In the genomic region with DNA sequence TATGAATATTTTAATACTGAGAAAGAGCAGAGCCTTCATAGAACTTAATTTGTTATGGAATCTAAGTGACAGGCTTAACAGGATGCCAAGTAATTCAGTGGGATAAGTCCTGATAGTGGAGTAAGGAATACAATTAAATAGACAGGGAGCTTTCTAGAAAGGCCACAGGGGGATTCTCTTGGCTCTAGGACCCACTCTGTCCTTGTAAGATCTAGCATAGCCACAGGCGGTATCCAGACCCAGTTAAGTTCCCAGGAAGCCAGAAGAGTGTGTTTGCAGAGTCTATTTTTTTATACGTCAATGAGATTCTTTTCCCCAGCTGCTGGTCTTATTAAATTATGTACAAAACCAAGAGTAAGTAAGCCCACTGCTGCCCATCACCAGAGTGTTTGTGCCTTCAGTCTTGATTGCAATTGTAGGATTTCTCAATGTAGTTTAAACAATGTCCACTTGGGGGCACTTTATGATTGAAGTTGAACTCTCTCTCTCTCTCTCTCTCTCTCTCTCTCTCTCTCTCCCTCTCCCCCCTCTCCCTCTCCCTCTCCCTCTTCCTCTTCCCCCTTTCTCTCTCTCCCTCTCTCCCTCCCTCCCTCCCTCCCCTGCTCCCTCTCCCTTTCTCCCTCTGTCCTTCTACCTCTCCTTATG, we compare ENCODE assay signal across 12 mouse cellular contexts. TPM values are rescaled to one million over a fixed set of nuclear protein-coding genes. Genes with fewer than 3 reads are reported as not detected.
DNase-seq lines count a peak whose midpoint lies in the region; ATAC-seq and TF ChIP-seq lines count a peak whose summit lies in the region.
"Had no signal": no experiment of that assay in that cellular context is flagged by ENCODE, and none has a peak within 500 bp of the region (broad histone marks: within the 10 kb centered on the region; RNA-seq: fewer than 3 reads in every experiment).

No protein-coding gene starts in this region.

- no peaks in the 10 kb centered on the region for H3K36me3 ChIP-seq in midbrain, embryonic 11.5 days (ENCODE audit: control insufficient read depth, insufficient read depth, low read length)
- no peaks in the 10 kb centered on the region for H3K36me3 ChIP-seq in midbrain, embryonic 10.5 days
- H3K36me3 ChIP-seq: embryonic facial prominence, embryonic 12.5 days; heart, embryonic 12.5 days; lung, embryonic 15.5 days had no signal

- intact Hi-C loops in gastrocnemius, adult 2 months (cut with DNase I), result no loop called here

- H3K27me3 ChIP-seq in midbrain, embryonic 11.5 days (ENCODE audit: control insufficient read depth, insufficient read depth, low read length), result no peaks in the 10 kb centered on the region
- no peaks in the 10 kb centered on the region for H3K27me3 ChIP-seq in midbrain, embryonic 10.5 days (ENCODE audit: low read depth, poor library complexity, severe bottlenecking)
- H3K27me3 ChIP-seq: embryonic facial prominence, embryonic 12.5 days; lung, embryonic 15.5 days had no signal

- TF ChIP-seq CTCF in gastrocnemius, adult 2 months (IDR thresholded peaks at IDR 0.05), result peak; percentile 33

- DNase-seq in gastrocnemius, adult 2 months, result no peak
- no peak for DNase-seq in gastrocnemius, postnatal 4 days (ENCODE audit: low spot score in 2 of 2)
- peak; percentile 92 for DNase-seq in midbrain, embryonic 11.5 days (ENCODE audit: low spot score, missing footprints)
- no peak for DNase-seq in midbrain, embryonic 10.5 days (ENCODE audit: low spot score)
- DNase-seq in forelimb bud, embryonic 11.5 days (ENCODE audit: low read depth, low spot score), result peak; percentile 41
- DNase-seq in telencephalon, adult 2 months (ENCODE audit: low read depth, low spot score), result peak; percentile 17
- DNase-seq in thymus, postnatal 14 days, result no peak
- no peak for DNase-seq in adrenal gland, postnatal 36 days

- no peak overlapping the region for H3K9ac ChIP-seq in midbrain, embryonic 11.5 days (ENCODE audit: low read length)
- H3K9ac ChIP-seq: embryonic facial prominence, embryonic 12.5 days; heart, embryonic 12.5 days; lung, embryonic 15.5 days had no signal

- WGBS in midbrain, embryonic 11.5 days, result 65% methylated on average over 2 of the region's 2 CpGs
- WGBS in midbrain, embryonic 10.5 days, result 61% methylated on average over 2 of the region's 2 CpGs

- peak; percentile 19; the same call in 1 of the 2 replicates for ATAC-seq in midbrain, embryonic 11.5 days (ENCODE audit: low FRiP score)

- no peak overlapping the region for H3K4me2 ChIP-seq in midbrain, embryonic 11.5 days
- H3K4me2 ChIP-seq: embryonic facial prominence, embryonic 12.5 days; heart, embryonic 12.5 days; lung, embryonic 15.5 days had no signal

- no peak overlapping the region for H3K27ac ChIP-seq in gastrocnemius, adult 2 months
- H3K27ac ChIP-seq in midbrain, embryonic 11.5 days (ENCODE audit: low read depth, low read length), result no peak overlapping the region
- H3K27ac ChIP-seq in midbrain, embryonic 10.5 days (replicated peaks), result no peak overlapping the region
- H3K27ac ChIP-seq: embryonic facial prominence, embryonic 12.5 days; lung, embryonic 15.5 days had no signal

- no peaks in the 10 kb centered on the region for H3K9me3 ChIP-seq in midbrain, embryonic 11.5 days (ENCODE audit: control insufficient read depth, low read length)
- H3K9me3 ChIP-seq in midbrain, embryonic 10.5 days (replicated peaks), result no peaks in the 10 kb centered on the region
- H3K9me3 ChIP-seq: embryonic facial prominence, embryonic 12.5 days; heart, embryonic 12.5 days; lung, embryonic 15.5 days had no signal

- no peaks in the 10 kb centered on the region for H3K4me1 ChIP-seq in midbrain, embryonic 11.5 days (ENCODE audit: control insufficient read depth, insufficient read depth, low read length)
- no peaks in the 10 kb centered on the region for H3K4me1 ChIP-seq in midbrain, embryonic 10.5 days
- H3K4me1 ChIP-seq: embryonic facial prominence, embryonic 12.5 days; heart, embryonic 12.5 days; lung, embryonic 15.5 days had no signal

- no peak overlapping the region for H3K4me3 ChIP-seq in gastrocnemius, adult 2 months
- no peak overlapping the region for H3K4me3 ChIP-seq in midbrain, embryonic 11.5 days (ENCODE audit: low read depth, low read length)
- no peak overlapping the region for H3K4me3 ChIP-seq in midbrain, embryonic 10.5 days
- H3K4me3 ChIP-seq: embryonic facial prominence, embryonic 12.5 days; heart, embryonic 12.5 days; lung, embryonic 15.5 days had no signal

RNA-seq across cellular contexts. Expression of a gene that starts 32.4 kb away (rescaled TPM):
- under 1 TPM in 1 of 2 experiments, not detected in 1; 0.22 TPM for total RNA-seq in gastrocnemius, adult 2 months (2021)
- total RNA-seq in gastrocnemius, postnatal 4 days (2021), result under 1 TPM in 1 of 2 experiments, not detected in 1; 0.39 TPM
- polyA plus RNA-seq in midbrain, embryonic 11.5 days (2014; fragmentation: Nextera tagmentation; extraction: Ambion mirVana), result 0.16 and 0.17 TPM in 2 replicates
- 0.10 and 0.46 TPM in 2 replicates for polyA plus RNA-seq in midbrain, embryonic 10.5 days (2016; fragmentation: Nextera tagmentation; extraction: Ambion mirVana)
- under 1 TPM; 0.43 to 0.66 TPM for total RNA-seq in adrenal gland, postnatal 36 days (2021)
- total RNA-seq: layer of hippocampus, adult 18-20 months had no signal

Comparison
In these comparisons a context has a peak if more than half of its experiments do, and no peak if none do; other contexts are left out.
1. DNase-seq: peak in midbrain, embryonic 11.5 days (single experiment), forelimb bud, embryonic 11.5 days (single experiment) and telencephalon, adult 2 months (single experiment); none in gastrocnemius, adult 2 months (single experiment), gastrocnemius, postnatal 4 days (0 of 2), midbrain, embryonic 10.5 days (single experiment), thymus, postnatal 14 days (single experiment) and adrenal gland, postnatal 36 days (0 of 2).